Mouse (Mus musculus) embryonic facial prominence, embryonic 10.5 days (tissue): Measurements from ENCODE around the gene Fbxo11. TPM values are rescaled to one million over a fixed set of nuclear protein-coding genes. Genes with fewer than 3 reads are reported as not detected.
"Not testable (repeated sequence)": the region's sequence is repeated elsewhere in the genome, so short reads cannot be mapped to it uniquely, and the experiment has no call there.

Experiments
- DNase-seq: peaks from one replicate; pipeline ENCODE4 v3.0.0-alpha.2; 2017; ENCODE audit warnings: low spot score
- H3K27ac ChIP-seq: fragments of 300-500 bp; sonication (generic); replicated peaks from 2 replicates; pipeline ENCODE4 v1.5.1; 2016; ENCODE audit warnings: mild to moderate bottlenecking
- H3K27me3 ChIP-seq: fragments of 300-500 bp; sonication (generic); replicated peaks from 2 replicates; pipeline ENCODE4 v1.6.1; 2016; ENCODE audit warnings: low read depth, mild to moderate bottlenecking; ENCODE audit not compliant: poor library complexity, severe bottlenecking
- H3K36me3 ChIP-seq: fragments of 300-500 bp; sonication (generic); replicated peaks from 2 replicates; pipeline ENCODE4 v1.6.1; 2016; ENCODE audit warnings: mild to moderate bottlenecking, moderate library complexity
- H3K4me1 ChIP-seq: fragments of 300-500 bp; sonication (generic); 2 replicates; pipeline ENCODE4 v1.6.1; 2016
- H3K4me3 ChIP-seq: fragments of 300-500 bp; sonication (generic); 2 replicates; pipeline ENCODE4 v1.5.1; 2016; ENCODE audit warnings: mild to moderate bottlenecking, moderate library complexity
- H3K9me3 ChIP-seq: fragments of 300-500 bp; sonication (generic); 2 replicates; pipeline ENCODE4 v1.6.1; 2016; ENCODE audit warnings: mild to moderate bottlenecking
- WGBS: fragments of 180-500 bp; shearing (Covaris S2); methylation state at CpG from one replicate; pipeline ENCODE4 v1.1.7; 2016; 5-methylcytosine and 5-hydroxymethylcytosine counted together
- polyA plus RNA-seq: library from polyadenylated mRNA; unstranded; fragments of >200 nt; fragmentation: Nextera tagmentation; extraction: Ambion mirVana; gene quantifications from 2 replicates; pipeline ENCODE4 v1.2.1, GENCODE M21; 2016

Fbxo11 gene
- polyA plus RNA-seq, 1 experiment from 2014 or later, result 17.5 TPM

DNA sequence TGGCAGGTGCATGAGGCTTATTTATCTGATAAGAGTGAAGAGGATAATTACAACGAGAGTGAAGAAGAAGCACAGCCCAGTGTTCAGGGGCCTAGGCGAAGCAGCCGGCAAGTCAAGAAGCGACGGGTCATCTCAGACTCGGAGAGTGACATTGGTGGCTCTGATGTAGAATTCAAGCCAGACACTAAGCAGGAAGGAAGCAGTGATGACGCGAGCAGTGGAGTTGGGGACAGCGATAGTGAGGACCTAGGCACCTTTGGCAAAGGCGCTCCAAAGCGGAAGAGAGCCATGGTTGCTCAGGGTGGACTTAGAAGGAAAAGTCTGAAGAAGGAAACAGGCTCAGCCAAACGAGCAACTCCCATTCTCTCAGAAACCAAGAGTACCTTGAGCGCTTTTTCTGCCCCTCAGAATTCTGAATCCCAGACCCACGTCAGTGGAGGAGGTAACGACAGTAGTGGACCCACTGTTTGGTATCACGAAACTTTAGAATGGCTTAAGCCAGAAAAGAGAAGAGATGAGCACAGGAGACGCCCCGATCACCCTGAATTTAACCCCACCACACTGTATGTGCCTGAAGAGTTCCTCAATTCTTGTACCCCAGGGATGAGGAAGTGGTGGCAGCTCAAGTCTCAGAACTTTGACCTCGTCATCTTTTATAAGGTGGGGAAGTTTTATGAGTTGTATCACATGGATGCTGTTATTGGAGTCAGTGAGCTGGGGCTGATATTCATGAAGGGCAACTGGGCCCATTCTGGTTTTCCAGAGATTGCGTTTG is 80.5 kb downstream of the Fbxo11 start:
- no peak for DNase-seq
- H3K4me3 ChIP-seq, result no peak overlapping the region
- no peaks in the 10 kb centered on the region for H3K27me3 ChIP-seq
- H3K27ac ChIP-seq, result no peak overlapping the region
- no peaks in the 10 kb centered on the region for H3K4me1 ChIP-seq
- no peaks in the 10 kb centered on the region for H3K9me3 ChIP-seq
- peaks cover 99% of the 10 kb centered on the region for H3K36me3 ChIP-seq
- WGBS, result 93% methylated on average over 20 of the region's 20 CpGs

DNA sequence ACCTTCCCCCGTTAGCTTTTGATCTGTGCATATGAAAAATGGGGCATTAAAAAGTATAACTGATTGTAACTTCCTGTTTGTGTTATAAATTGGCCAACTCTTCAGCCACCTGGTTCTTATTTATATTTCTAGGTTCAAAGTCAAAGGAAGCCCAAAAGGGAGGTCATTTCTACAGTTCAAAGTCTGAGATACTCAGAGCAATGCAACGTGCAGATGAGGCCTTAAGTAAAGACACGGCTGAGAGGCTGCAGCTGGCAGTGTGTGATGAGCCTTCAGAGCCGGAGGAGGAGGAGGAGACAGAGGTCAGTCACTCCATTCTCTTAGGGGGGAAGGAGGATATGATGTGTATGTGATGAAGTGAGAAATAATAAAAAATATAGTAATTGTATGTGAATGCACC is 81.8 kb downstream of the Fbxo11 start:
- Histone ChIP-seq H3K9me3 (no peaks in the 10 kb centered on the region), H3K4me1 (peaks cover 8% of the 10 kb centered on the region; the same call in 1 of the 2 replicates), H3K27me3 (no peaks in the 10 kb centered on the region), H3K36me3 (peaks cover 95% of the 10 kb centered on the region), H3K4me3 (no peak overlapping the region), H3K27ac (no peak overlapping the region)
- no peak for DNase-seq
- 72% methylated on average over 4 of the region's 4 CpGs for WGBS

- peaks cover 95% of the 10 kb centered on the region for H3K36me3 ChIP-seq
- 93% methylated on average over 3 of the region's 3 CpGs for WGBS
- no peak overlapping the region for H3K4me3 ChIP-seq
- DNase-seq, result no peak
- H3K27me3 ChIP-seq, result no peaks in the 10 kb centered on the region
- peaks cover 13% of the 10 kb centered on the region for H3K4me1 ChIP-seq
- no peaks in the 10 kb centered on the region for H3K9me3 ChIP-seq
- H3K27ac ChIP-seq, result no peak overlapping the region
Measured at GRCm38 (mm10) chr17:87982112-87982511, 83.0 kb downstream of the Fbxo11 start.

GRCm38 (mm10) chr17:87979696-87980095 is 85.4 kb downstream of the Fbxo11 start:
- 88% methylated on average over 1 of the region's 1 CpGs for WGBS
- not testable (repeated sequence) for DNase-seq, H3K4me3 ChIP-seq, H3K27ac ChIP-seq, H3K27me3 ChIP-seq, H3K9me3 ChIP-seq
- Histone ChIP-seq H3K4me1 (peaks cover 26% of the 10 kb centered on the region), H3K36me3 (peaks cover 76% of the 10 kb centered on the region)

DNA sequence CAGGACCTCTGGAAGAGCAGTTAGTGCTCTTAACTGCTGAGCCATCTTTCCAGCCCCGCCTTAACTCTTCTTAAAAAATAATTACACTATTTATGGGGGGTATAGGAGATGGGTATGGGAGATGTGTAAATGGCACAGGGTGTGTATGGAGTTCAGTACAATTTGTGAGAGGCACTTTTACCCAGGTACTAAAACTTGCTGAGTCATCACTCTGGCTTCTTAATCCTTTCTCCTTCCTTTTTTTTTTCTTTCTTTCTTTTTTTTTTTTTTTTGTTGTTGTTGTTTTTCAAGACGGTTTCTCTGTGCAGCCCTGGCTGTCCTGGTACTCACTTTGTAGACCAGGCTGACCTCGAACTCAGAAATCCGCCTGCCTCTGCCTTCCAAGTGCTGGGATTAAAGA is 88.2 kb downstream of the Fbxo11 start:
- not testable (repeated sequence) for H3K27ac ChIP-seq, H3K27me3 ChIP-seq, DNase-seq, H3K9me3 ChIP-seq
- peak overlapping the region; percentile 92; the same call in 1 of the 2 replicates for H3K4me3 ChIP-seq
- peaks cover 49% of the 10 kb centered on the region for H3K36me3 ChIP-seq
- peaks cover 33% of the 10 kb centered on the region for H3K4me1 ChIP-seq
- WGBS, result 86% methylated on average over 4 of the region's 4 CpGs

DNA sequence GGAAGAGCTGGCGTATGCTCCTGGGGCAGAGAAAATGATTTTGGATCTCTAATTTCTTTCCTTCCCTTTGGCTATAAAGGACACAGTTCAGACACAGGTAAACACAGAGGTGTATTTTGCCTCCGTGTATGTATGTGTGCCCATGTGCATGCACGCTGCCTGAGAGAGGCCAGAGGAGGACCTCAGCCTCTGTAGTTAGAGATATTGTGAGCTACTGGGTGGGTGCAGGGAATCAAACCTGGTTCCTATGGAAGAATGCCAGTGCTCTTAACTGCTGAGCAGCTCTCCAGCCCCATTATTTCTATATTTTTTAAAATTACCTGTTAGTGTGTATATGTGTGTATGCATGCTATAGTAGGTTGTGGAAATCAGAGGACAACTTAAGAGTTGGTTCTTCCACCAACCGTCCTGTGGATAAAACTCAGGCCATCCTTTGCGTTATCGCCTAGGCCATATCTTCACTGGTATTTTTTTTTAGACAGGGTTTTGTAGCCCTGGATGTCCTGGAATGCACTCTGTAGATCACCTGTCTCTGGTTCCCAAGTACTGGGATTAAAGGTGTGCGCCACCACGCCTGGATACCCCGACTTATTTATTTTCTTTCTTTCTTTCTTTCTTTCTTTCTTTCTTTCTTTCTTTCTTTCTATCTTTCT is 88.8 kb downstream of the Fbxo11 start:
- Histone ChIP-seq H3K36me3 (peaks cover 43% of the 10 kb centered on the region), H3K27ac (no peak overlapping the region), H3K27me3 (no peaks in the 10 kb centered on the region), H3K4me3 (peak overlapping the region; percentile 92), H3K9me3 (no peaks in the 10 kb centered on the region), H3K4me1 (peaks cover 33% of the 10 kb centered on the region)
- 79% methylated on average over 9 of the region's 9 CpGs for WGBS
- no peak for DNase-seq

GRCm38 (mm10) chr17:87975229-87975853 is 89.8 kb downstream of the Fbxo11 start:
- H3K36me3 ChIP-seq, result peaks cover 34% of the 10 kb centered on the region
- peak; percentile 74 for DNase-seq
- peaks cover 33% of the 10 kb centered on the region for H3K4me1 ChIP-seq
- H3K4me3 ChIP-seq, result peak overlapping the region; percentile 92
- under 1% methylated on average over 67 of the region's 68 CpGs for WGBS
- peak overlapping the region; percentile 98 for H3K27ac ChIP-seq
- H3K27me3 ChIP-seq, result no peaks in the 10 kb centered on the region
- H3K9me3 ChIP-seq, result no peaks in the 10 kb centered on the region

DNA sequence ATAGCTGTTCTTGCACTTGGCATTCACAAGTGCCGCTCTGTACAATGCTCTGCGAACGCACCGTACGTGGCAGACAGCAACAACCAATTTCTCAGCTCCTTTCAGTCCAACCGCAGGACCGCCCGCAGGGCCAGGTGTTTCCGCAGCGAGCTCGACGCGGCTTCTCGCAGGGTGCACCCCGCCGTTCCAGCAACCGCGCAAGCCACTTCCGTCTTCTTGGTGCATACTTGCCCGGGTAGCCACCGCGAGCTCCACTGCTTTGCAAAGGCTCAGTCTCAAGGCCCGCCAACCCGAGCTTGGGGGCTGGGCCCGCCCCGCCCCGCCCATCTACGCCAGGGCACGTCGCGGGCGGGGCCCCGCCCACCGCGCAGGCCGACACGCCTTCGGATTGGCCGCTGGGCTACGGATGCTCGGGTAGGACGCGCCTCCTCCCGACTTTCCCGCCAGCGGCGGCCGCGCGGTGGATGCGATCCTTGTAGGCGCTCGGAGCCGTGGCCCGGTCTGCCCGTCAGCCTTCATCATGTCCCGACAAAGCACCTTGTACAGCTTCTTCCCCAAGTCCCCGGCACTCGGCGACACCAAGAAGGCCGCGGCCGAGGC is 90.4 kb downstream of the Fbxo11 start, which contains the start of gene Msh6:
TSS of gene Msh6 (plus strand) at position 434 of the 600 bp plus-strand sequence.
- Histone ChIP-seq H3K27ac (peak within 1 kb of the TSS; percentile 98), H3K36me3 (peaks cover 27% of the 10 kb centered on the region), H3K27me3 (no peaks in the 10 kb centered on the region), H3K4me3 (peak within 1 kb of the TSS; percentile 92), H3K4me1 (peaks cover 33% of the 10 kb centered on the region), H3K9me3 (no peaks in the 10 kb centered on the region)
- DNase-seq, result peak; percentile 96
- WGBS, result under 1% methylated on average over 63 of the region's 63 CpGs

GRCm38 (mm10) chr17:87973261-87974167 is 91.6 kb downstream of the Fbxo11 start:
- Histone ChIP-seq H3K36me3 (peaks cover 19% of the 10 kb centered on the region), H3K9me3 (no peaks in the 10 kb centered on the region), H3K4me3 (peak overlapping the region; percentile 92; the same call in 1 of the 2 replicates), H3K27me3 (no peaks in the 10 kb centered on the region), H3K27ac (no peak overlapping the region), H3K4me1 (peaks cover 28% of the 10 kb centered on the region)
- 65% methylated on average over 10 of the region's 10 CpGs for WGBS
- no peak for DNase-seq

GRCm38 (mm10) chr17:87972856-87973255 is 92.2 kb downstream of the Fbxo11 start:
- WGBS, result 65% methylated on average over 5 of the region's 5 CpGs
- peaks cover 12% of the 10 kb centered on the region for H3K36me3 ChIP-seq
- no peak overlapping the region for H3K4me3 ChIP-seq
- no peak overlapping the region for H3K27ac ChIP-seq
- DNase-seq, result no peak
- peaks cover 22% of the 10 kb centered on the region for H3K4me1 ChIP-seq
- no peaks in the 10 kb centered on the region for H3K27me3 ChIP-seq
- H3K9me3 ChIP-seq, result no peaks in the 10 kb centered on the region

DNA sequence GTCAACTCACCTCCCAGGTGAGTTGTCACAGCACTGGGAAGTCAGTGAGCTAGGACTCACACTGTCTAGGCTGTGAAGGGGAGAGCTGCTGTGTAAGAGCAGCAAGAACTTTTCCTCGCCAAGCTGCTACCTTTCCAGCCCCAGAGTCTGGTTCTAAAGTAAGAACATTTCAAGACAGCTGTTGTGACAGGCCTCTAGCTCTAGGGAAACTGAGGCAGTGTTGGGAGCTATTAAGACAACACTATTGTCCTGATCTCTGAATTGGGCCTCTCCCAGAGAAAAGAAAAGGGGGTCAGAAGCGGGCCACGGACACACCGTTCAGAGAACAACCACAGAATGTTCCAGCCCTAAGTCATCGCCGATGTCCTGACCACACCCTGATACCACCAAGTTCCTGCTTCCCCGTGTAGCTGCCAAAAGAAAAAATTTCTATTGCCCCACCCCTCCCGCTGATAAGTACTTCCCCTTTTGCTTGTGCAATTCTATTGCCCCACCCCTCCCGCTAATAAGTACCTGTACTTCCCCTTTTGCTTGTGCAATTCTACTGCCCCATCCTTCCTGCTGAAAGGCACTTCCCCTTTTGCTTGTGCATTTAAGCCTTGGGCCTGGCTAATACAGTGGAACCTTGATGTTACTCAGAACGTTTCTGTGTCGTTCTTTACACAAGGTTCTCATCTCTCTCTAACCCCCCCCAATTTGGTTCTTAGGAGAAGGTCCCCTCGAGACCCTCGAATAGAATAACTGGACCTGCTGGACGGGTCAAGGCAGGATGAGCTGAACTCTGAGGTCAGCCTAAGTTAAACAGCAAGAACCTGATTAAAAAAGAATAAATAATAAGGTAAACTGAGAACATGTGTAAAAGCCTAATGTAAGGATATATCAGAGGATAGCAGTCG is 93.1 kb downstream of the Fbxo11 start:
- H3K9me3 ChIP-seq, result not testable (repeated sequence)

More for the DNA sequence above, 93.1 kb downstream of the Fbxo11 start:
- WGBS, result 87% methylated on average over 15 of the region's 15 CpGs
- H3K36me3 ChIP-seq, H3K27ac ChIP-seq, H3K27me3 ChIP-seq, DNase-seq, H3K4me3 ChIP-seq: not testable (repeated sequence)
- H3K4me1 ChIP-seq, result peaks cover 20% of the 10 kb centered on the region
